Mouse (Mus musculus) cerebellum, adult 8-10 months (tissue): ENCODE data around the gene Cyp2s1.
A peak's percentile ranks its signal among the peaks of the same experiment; 100 is the strongest.

Experiments used
- DNase-seq: peaks from one replicate; pipeline ENCODE4 v3.0.0; 2022

Cyp2s1 gene

GRCm38 (mm10) chr7:25780021-25780420, 36.7 kb downstream of the Cyp2s1 start:
- DNase-seq: no peak

DNA sequence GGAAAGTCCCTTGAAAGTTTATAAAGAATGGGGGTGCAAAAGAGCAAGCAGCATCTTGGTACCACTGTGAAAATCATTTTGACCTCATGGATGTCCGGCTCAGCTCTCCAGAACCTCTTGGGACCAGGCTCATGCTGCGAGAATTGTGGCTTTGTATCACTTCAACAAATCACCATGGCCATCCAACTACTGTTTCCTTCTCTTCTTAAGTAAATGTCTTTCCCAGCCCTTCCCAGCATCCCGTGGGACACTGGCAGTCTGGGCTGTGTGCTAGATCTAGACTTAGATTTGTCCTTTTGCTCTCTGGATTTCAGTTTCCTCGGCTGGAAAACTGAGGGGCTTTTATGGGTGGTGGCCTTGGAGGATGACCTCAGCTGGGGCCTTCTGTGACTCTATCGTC, 48.5 kb downstream of the Cyp2s1 start:
- DNase-seq: no peak

- DNase-seq: no peak
Measured at GRCm38 (mm10) chr7:25766108-25766507, 50.6 kb downstream of the Cyp2s1 start.

DNA sequence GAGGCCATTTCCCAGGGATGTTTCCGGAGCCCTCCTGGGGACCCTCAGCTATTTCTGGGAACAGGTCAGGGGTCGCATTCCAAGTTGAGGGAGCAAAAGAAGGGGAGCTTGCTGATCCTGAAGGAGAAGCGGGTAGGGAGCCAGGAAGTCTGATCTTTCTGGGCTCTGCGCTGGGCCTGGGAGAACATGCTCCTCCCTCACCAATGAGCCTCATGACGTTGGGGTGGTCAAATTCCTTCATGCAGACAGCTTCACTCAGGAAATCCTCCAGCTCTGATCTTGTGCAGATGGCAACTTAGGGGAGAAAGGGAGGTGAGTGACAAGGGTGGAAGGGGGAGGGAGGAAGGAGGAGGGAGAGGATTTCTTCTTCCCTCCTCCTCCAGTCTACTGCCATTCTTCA, 52.5 kb downstream of the Cyp2s1 start:
- DNase-seq: no peak

DNA sequence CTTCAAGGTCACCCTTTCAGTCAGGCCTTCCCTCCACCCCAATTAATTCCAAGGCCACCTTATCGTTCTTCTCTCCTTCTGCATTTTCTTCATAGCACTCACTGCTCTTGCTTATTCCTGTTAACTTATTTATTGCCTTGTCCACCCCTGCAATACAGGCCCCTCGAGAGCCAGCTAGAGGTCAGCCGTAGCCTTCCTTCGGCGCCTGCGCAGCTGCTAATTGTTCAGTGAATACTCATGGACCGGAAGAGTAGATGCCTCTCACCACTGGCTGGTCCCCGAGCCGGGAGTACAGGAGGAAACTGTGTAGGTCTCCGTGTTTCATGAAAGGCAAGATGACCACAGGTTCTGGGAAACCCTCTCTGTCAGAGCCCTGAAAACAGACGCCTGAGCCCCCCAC, 53.0 kb downstream of the Cyp2s1 start:
- DNase-seq: no peak

DNA sequence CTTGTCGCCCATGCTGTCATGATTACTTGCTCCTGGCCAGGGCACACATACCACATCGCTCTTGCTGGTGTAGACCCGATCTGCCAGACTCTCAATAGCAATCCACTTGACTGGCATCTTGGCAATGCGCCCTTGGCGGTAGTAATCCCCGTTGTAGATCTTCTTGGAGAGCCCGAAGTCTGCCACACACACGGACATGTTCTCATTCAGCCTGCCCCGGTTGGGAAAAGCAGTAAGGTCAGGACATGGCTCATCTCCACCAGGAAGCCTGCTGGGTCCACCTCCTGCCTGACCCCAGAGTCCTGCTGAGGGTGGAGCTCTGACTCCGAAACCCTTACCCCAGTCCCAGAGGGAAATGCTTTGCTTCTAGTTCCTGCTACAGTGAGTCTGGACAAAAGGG, 55.4 kb downstream of the Cyp2s1 start:
- no peak for DNase-seq

DNA sequence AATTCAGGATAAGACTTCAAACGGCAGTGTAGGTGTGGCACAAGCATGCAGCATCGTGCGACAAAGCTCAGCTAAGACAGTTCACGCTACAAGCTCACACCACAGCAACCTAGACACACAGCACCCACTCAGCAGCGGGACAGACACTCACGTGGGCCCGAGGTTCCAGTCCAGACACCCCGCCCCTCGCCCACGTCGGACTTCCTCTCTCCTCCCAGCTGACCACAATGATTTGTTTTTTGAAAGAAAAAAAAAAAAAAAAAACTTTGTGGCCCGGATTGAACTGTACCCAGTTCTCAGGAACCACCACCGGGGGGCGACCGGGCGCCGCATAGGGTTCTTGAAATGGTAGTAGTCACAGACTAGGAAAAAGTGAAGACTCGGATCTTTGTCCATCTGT, 60.7 kb downstream of the Cyp2s1 start:
- peak; percentile 80 for DNase-seq

DNA sequence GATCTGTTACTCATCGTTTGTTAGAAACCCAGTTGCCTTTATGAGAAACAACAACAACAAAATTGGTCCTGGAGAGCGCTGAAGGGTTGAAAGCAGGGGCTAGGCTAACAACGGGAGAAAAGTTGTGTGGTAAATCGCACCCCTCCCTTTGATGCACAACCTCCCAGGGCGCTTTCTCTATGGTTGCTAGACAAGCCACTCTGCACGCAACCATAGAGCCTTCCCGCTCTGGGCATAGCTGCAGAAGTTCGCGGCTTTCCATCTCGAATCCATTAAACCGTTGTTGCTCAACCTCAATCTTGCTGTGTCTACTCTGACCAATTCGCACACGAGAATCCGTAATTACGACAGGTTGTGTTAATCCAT, 61.3 kb downstream of the Cyp2s1 start:
- DNase-seq: no peak

- peak; percentile 100 for DNase-seq
Measured at GRCm38 (mm10) chr7:25754738-25755467, 61.8 kb downstream of the Cyp2s1 start, which contains the start of gene Hnrnpul1. Hnrnpul1 (minus strand) TSS chr7:25754757.

DNA sequence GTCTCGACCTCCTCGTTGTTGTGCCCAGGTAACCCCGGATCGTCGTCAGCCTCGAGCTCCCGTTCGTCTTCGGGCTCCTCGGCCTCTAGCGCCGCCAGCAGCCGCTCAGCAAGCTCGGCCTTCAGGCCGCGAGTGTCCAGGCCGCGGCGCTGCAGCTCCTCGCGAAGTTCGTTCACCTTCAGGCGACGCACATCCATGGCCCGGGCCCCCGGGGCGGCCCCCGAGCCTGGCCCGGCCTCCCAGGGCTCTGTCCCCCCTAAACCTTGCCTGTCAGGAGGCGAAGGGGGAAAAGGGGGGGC, 62.3 kb downstream of the Cyp2s1 start:
- DNase-seq: no peak

DNA sequence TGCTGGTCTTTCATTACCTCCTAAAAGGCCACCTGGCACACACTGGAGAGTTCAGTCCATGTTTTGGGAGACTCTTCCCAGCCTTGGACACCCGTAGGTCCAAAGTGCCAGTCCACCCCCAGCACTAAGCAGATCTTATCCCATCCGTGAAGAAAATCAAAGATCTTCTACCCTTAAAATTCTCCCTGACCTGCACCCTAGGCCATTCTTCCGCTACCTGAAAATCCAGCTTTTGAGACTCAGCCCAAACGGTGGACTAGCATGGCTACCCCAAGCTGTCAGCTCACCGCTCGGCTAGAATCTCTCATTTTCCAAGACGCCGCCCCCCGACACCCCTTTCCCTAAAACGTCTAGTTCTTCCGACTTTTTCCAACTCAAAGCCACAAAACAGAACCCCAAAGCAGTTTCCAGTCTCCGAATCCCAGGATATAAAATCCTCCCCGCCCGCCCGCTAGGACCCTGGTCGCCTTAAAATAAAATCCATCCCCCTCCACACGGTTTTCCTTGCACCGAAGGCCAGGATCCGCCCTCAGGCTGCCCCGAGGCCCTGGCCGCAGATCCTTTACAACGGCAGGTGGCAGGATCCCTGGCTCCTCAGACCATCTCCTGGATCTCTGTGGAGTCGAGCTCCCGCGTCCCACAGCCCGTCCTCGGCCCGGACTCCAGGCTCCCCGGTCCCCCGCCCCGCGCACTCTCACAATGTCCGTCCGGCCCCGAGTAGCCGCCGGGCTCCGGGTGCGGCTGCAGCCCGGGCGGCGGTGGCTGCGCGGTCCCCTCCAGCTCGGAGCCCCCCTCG, 62.9 kb downstream of the Cyp2s1 start:
- DNase-seq: peak; percentile 22

- no peak for DNase-seq
Measured at GRCm38 (mm10) chr7:25753076-25753475, 63.6 kb downstream of the Cyp2s1 start.
